In genomic region chr9:89850491-89851282, GRCm38 (mm10) we compare ENCODE assay signal across 14 mouse cellular contexts. TPM values are rescaled to one million over a fixed set of nuclear protein-coding genes. Genes with fewer than 3 reads are reported as not detected.
DNase-seq lines count a peak whose midpoint lies in the region; ATAC-seq lines count a peak whose summit lies in the region.
"Had no signal": no experiment of that assay in that cellular context is flagged by ENCODE, and none has a peak within 500 bp of the region (broad histone marks: within the 10 kb centered on the region; RNA-seq: fewer than 3 reads in every experiment).

No protein-coding gene starts in this region.

- DNase-seq in layer of hippocampus, adult 11-12 months (ENCODE audit: low spot score) = peak; percentile 73
- no peak for DNase-seq in layer of hippocampus, adult 9-10 months (ENCODE audit: low spot score)
- DNase-seq in cerebellum, adult 9-10 months = peak; percentile 94
- DNase-seq in layer of hippocampus, postnatal 14 days (ENCODE audit: low spot score in 2 of 2) = peak; percentile 66 to 88
- peak; percentile 79 for DNase-seq in right cerebral cortex, postnatal 10 days (ENCODE audit: low spot score in 2 of 2)
- no peak for DNase-seq in gastrocnemius, adult 8-10 months (ENCODE audit: low spot score in 2 of 2)
- DNase-seq in urinary bladder, postnatal 10 days (ENCODE audit: low spot score) = no peak
- DNase-seq: heart, adult 2 months; thymus, postnatal 25 days had no signal

- no peak for ATAC-seq in CD4-positive, CD25-positive, alpha-beta regulatory T cell, adult 4 months
- ATAC-seq: inflammation-experienced regulatory T-cells, adult 6 months had no signal

RNA-seq across cellular contexts. Expression of gene Rasgrf1, which starts 59.0 kb away (rescaled TPM):
- 100 to 1,000 TPM; 248 to 271 TPM for total RNA-seq in layer of hippocampus, postnatal 14 days (2021)
- under 1 TPM in 3 of 4 experiments, not detected in 1; 0.07 to 0.19 (median 0.11) TPM for total RNA-seq in gastrocnemius, adult 8-10 months (2022)
- under 1 TPM; 0.28 to 0.95 TPM for polyA plus RNA-seq in CD4-positive, CD25-positive, alpha-beta regulatory T cell, adult 4 months (2017; shearing (Covaris generic))
- total RNA-seq: common myeloid progenitor, adult 5-6 weeks; heart, adult 2 months; megakaryocyte, adult 5-6 weeks had no signal
- polyA plus RNA-seq: erythroblast, embryonic 14.5 days; heart, adult 2 months had no signal

Comparison
In these comparisons a context has a peak if more than half of its experiments do, and no peak if none do; other contexts are left out.
1. DNase-seq: peak in layer of hippocampus, adult 11-12 months (single experiment), cerebellum, adult 9-10 months (single experiment), layer of hippocampus, postnatal 14 days (2 of 2) and right cerebral cortex, postnatal 10 days (2 of 2); none in layer of hippocampus, adult 9-10 months (single experiment), gastrocnemius, adult 8-10 months (0 of 2) and urinary bladder, postnatal 10 days (single experiment).
2. RNA of gene Rasgrf1, which starts 59.0 kb away (total RNA-seq): 248 to 271 TPM in layer of hippocampus, postnatal 14 days; 0.07 to 0.19 TPM in gastrocnemius, adult 8-10 months; every median in the first group is over 100 times any median in the second.